Mouse (Mus musculus) kidney, adult 9 months (tissue): Measurements from ENCODE around the gene L3mbtl4.

ENCODE experiments used
- DNase-seq: peaks from one replicate; pipeline ENCODE4 v3.0.0; 2022

Gene L3mbtl4

DNA sequence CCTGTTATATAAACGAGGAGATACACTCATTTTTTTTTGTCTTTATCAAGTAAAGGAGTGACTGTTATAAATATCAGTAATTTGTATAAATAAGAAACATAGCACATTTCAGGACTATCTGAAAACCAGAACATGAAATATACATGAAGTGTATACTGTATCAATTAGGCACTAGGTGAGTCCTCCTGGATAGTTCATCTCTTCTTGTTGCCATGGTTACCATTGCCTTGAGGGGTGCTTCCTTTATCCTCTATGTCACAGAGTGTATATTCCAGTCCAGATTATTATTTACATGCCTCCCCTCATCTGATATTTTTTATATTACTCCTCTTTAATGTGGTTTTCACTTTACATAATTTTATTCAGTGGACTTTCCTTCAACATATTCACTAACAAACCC lies 392.9 kb downstream of the L3mbtl4 start:
- no peak for DNase-seq

DNA sequence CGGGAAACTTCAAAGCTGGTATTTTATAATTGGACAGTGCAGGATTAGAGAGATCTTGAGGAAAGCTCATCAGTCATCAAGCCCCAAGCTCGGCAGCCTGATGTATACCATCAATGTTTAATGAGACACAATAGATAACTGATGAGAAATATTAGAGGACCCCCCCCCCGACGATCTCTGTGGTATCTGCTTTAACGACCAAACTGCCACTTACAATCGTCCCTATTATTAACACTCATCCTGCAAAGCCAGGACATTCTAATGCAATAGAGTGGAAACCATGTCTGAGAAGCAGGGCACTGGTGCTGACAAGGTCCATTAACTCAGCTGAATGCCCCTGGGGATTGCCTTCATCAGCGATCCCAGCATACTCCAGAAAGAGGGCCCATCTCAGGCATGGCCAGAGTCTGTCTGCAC lies 398.5 kb downstream of the L3mbtl4 start:
- DNase-seq, result no peak

DNA sequence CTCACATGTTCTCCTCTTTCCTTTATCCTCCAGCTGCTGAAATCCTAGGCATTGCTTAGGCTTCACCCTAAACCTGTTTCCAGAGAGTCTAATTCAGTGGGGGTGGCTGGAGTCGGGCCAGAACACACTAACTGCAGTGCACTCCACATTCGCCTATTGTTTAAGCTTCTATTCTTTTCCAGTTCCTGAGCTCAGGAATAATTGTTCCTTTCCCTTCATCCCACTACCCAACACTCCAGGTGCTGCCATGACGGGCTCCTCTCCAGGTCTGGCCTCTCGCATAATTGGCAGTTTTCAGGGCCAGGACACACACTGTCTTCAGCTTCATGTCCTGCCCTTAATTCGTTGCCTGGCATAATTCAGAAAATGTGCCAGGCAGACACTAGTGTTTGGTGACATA lies 437.1 kb downstream of the L3mbtl4 start:
- DNase-seq, result no peak

DNA sequence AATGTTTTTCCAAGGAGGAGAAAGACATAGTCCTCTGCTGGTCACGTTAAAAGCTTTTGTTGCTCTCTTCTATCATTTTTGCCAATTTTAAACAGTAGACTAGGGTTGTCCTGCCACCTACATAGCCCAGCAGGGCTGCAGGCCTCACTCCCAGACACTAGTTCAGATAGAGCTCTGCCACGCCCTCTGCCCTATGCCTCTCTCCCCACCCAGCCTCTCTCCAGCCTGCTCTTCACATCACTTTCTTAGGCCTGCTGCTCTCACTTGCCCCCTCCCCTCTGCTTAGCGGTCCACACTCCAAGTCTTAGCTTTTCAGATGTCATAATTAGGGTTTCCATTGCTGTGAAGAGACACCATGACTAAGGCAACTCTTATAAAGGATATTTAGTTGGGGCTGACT lies 437.8 kb downstream of the L3mbtl4 start:
- no peak for DNase-seq

DNA sequence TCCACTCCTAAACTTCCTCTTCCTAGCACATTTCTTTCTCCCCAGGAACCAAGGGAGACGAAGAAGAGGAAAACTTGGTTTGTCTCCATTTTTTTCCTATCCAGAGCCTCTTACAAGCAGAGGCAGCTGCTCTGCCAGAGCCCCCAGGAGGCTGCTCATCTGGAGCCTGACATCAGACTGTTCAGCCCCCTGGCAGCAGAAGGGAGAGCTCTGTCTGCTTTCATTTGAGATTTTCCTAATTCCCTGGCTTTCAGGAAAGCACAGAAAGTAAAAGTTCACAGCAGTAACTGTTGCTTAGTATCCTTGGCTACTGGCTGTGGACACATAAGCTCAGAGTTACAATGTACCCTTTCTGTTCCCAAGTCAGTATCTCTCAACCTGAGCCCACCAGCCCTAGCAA lies 474.7 kb downstream of the L3mbtl4 start:
- no peak for DNase-seq

DNA sequence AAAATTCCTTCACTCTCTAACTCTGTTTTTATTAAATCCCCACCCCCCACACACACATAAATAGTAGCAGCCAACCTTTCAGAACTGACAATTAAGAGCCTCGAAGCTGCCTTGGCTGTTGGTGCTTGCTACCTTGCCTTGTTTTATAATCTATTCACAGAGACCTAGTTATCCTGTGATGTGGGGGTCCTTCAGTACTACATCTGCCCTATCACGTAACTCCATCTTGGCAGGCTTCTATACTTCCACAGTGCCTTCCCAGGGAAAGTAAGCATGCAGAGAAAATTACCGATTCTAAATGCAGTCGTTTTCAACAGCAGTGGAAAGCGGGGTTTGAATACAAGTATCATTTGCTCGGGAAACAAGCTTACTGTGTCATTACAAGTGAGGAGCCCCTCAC lies 476.9 kb downstream of the L3mbtl4 start:
- DNase-seq, result no peak

DNA sequence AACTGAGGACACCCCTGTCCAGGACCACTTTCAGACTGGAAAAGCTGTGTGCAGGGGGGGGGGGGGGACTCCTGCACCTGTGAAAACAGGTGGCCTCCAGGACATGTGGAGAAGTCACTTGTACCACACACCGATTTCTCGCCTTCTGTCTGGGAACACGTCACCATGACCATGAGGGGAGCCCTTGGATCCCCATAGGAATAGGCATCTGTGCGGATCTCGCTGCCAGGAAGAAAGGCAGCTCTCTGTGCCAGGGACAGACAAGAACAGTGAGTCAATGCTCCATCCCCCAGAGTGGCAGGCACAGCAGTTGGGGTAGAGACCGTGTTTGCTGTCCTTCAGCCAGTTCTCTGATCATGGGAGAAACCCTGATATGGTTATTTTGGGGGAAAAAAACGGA lies 479.5 kb downstream of the L3mbtl4 start:
- DNase-seq, result no peak

DNA sequence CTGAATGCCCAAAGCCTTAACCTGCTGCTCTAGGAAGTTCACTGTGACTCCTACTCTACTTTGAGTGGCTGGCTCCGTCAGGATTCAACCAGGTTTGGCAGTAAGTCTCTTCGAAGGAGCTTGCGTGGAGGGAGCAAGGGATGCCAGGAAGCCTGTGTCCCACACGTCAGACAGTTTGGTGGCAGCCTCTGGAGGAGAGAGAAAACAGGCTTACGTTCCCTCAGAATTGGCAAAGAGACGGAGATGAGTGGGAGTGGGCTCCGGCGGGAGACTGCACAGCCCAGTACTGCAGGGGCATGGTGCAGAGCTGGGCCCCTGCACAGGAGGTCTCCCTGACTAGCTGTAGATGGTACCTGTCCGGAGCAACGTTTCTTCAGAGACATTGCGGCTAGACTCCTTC lies 481.2 kb downstream of the L3mbtl4 start:
- DNase-seq, result no peak

DNA sequence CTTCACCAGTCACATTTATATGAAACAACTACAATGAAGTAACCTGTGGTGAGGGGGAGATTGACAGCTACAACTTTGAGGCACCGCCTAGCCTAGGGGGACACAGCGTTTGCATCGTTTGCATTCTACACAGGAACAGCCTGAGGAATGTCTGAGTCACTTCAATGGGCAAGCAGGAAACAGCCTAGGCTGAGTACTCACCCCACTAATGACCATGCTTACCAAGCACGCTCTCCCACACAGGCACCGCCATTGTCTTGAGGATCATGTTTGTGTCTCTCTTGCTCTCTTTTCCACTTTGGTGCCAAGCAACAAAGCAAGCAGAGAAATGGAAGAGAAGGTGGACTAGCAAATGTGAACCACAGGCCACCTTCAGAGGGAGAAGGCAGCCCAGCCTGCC lies 484.8 kb downstream of the L3mbtl4 start:
- no peak for DNase-seq

DNA sequence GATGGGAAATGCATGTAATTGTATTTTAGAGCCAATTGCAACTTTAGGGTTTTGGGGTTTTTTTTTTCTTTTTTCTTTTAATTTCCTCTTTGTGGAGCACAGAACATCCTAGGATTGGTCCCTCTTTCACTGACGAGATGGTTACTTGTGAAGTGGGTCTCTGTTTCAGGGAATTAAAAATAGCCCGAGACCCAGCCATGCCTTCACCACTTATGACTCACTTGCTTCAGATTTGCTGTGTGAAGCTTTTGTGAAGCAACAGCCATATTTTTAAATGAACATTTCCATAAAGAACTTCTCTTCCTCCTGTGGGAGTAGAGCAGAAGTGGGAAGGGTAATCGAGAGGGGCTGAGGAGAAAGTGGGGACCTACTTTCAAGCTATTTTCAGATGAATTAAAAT lies 485.3 kb downstream of the L3mbtl4 start:
- DNase-seq, result no peak

DNA sequence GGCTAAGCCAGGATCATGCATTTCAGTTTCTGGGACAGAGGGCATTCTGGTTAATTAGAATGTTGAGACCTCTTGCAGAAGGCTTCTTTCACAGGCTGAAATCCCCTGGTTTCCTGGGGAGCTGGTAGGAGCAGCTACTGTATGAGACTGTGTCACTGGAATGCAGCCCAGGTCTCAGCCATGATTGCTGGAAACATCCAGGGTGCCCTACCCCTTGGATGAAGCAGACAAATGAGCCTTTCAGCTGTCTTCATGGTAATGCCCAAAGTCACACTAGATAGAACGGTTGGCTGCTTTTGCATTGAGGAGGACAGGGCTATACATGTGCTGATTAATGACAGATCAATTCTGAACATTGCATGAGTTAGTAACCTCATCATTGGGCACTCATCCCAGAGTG lies 486.4 kb downstream of the L3mbtl4 start:
- no peak for DNase-seq

DNA sequence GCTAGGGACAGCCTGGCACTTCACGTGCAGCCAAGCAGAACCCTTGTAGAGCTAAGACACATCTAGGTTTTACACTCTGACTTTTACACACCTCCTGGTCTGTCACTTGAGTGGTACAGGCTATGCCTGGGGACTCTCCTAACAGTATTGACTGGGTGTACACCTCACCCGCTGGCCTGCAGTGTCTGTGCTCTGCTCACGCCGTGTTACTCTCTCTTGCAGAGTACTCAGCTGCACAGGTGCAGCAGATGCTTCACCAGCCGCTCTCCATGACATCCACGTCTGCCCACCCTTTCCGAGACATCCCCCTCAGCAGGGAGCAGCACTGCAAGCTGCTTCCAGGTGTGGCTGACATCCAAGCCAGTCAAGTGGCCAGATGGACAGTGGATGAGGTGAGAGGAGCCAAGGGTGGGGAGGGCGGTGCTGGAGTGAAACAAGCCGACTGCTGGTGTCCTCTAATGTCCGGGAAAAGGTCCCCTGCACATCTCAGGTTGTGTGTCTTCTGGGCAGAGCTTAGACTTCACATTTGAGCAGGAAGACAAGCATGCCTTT lies 490.8 kb downstream of the L3mbtl4 start:
- DNase-seq, result no peak

DNA sequence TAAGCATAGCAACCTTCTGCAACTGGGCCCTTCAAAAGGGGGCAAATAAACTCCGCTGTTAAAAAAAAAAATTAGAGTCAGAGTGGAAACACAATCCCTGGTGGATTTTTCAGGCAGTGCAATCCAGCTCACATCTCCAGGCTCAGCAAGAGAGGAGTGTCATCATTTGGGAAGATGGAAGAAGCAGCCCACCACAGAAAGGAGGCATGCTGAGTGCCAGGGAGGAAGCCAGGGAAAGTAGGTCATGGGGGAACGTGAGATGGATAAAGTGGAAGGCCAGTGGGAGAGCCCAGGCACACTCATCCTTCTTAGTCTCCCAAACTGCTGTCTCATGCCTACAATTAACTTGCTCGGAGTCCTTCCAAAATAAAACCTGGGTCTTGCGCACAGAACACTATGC lies 496.0 kb downstream of the L3mbtl4 start:
- no peak for DNase-seq

DNA sequence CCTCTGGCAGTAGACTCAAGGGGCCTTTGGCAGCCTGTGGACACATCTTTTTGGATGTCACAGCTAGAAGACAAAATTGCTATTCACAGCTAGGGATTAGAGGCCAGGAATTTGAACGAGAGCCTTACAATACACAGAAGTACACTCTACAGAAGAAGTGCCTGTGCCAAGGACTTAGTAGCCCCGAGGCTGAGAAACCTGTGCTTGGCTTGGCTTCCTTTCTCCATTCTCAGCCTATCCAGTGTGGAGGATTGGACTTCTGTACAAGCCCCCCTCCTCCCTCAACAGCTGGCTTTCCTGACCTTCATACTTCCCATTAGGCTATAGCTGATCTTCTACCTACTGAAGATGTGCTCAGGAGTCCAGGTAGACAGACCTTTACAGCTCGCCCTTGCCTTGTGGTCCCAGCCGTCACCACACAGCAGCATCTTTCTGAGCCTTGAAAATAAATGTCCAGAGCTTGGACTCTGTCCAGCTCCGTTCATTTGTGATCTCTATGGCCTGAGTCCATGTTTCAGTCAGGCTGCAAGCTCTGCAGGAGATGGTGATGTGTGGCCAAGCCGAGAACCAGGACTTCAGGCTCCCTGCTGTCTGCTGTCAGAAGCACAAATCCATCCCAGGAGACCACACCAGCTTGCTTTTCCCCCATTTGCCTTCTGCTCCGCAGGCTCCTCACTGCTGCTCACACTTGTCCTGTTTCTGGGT lies 497.6 kb downstream of the L3mbtl4 start:
- no peak for DNase-seq

DNA sequence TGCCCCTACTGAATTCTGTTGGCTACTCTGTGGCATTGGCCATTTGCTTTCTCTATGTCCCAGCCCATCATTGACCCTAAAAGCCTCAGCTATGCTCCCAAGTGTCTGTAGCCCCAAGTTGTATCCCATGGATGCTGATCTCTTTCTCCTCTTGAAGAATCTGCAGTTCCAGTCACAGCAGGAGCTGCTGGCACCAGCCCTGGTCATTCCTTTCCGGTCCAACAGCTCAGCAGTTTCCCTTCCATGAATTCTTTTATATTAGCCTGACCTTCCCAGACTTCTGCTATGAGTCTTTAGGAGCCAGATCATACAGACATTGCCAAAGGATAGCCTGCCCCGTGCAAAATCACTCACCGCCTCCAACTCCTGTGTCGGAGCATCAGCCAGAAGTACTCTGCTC lies 520.1 kb downstream of the L3mbtl4 start:
- DNase-seq, result no peak

DNA sequence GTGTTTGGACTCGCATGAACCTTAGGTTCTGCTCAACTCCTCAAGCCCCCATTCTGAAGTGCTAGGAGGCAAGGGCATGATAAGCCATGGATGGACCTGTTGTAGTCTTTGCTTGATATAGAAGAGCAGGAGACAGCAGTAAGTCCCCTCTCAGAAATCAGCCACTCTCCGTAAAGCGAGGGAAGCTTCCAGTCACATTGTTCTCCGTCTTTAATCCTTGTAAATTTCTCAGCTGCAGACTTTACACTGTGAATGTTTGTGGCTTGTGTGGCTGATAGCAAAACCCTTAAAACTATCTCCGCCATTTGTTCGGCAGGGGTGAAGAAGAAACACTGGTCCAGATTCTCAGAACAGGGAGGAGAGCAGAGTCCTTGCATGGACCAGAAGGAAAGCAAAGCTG lies 552.7 kb downstream of the L3mbtl4 start, which contains the start of gene Tmem200c:
TSS of gene Tmem200c (plus strand) at position 301 of the 400 bp plus-strand sequence.
- no peak for DNase-seq
